Mouse (Mus musculus) ovary, postnatal 36 days (tissue): ENCODE results near the gene Morf4l1.
"Not testable (repeated sequence)": the region's sequence is repeated elsewhere in the genome, so short reads cannot be mapped to it uniquely, and the experiment has no call there.

Experiments used
- DNase-seq: peaks from one replicate; pipeline ENCODE4 v3.0.0; 2022; ENCODE audit warnings: low spot score, mixed read lengths

Gene Morf4l1

DNA sequence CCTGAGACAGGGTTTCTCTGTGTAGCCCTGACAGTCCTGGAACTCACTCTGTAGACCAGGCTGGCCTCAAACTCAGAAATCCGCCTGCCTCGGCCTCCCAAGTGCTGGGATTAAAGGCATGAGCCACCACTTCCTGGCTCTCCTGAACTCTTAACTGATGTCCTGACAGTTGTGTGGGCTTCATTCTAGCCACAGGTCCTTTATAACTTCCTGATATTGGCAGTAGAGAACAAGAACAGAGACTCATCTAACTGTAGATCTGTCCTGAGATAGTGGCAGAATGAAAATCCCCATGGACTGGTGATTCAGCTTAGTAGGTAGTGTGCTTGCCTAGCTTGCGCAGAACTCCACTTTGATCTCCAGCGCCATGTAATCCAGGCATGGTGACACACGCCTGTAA, 53.6 kb downstream of the Morf4l1 start:
- DNase-seq, result not testable (repeated sequence)

DNA sequence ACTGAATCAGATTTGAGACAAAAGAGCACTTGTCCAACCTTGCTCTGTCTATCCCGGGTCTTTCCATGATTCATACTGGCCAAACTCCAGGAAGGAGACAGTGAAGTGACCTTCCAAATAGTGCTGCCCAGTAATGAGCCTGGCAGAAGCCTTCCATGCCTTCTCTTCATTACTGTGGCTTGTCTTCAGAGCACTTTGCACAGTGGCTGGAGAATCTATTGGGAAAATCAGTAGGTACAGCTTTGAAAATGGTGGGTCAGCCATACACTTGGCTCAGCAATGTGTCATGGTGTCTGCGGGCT, 54.0 kb downstream of the Morf4l1 start:
- no peak for DNase-seq

DNA sequence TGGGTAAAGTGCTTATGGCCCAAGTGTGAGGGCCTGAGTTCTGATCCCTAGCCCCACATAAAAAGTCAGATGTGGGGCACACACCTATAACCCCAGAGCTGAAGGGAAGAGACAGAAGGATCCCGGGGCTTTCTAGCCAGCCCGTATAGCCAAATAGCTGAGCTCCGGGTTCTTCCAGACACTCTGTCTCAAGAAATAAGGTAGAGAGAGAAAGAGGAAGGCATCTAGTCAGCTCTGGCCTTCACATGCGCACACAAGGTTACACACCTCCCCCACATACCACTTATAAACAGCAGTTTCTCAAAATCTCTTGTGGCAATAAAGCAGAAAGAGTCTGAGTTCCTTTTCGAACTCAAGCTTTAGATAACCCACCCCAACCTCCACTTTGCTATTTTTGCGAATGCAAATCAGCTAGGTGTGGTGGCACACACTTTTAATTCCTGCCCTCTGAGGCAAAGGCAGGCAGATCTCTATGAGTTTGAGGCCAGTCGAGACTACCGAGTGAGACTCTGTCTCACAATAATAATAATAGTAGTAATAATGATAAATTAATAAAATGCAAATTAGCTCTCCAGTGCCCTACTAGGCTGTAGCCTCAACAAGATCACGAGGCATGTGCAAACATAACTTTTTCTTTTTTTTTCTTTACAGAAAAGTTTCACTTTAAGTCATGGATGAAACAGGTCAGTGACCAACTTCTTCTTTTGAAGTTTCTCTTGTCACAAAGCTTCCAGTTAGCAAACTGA, 54.6 kb downstream of the Morf4l1 start:
- no peak for DNase-seq

DNA sequence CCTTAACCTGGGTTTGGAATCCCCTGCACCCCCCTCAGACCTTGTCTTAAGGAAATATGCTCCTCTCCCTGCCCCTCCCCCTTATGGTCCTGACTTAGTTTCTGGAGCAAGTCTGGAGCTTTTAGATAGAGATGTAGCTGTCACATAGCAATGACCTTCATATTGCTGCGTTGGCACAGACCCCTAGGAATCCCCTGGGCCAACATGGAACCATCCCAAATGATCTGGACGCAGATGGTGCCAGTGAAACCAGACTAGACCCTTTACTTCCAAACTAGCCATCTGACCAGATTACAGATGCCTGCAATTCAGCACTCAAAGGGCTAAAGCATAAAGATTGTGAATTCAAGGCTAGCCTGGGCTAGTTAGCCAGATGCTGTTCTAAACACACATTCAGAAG, 57.9 kb downstream of the Morf4l1 start:
- no peak for DNase-seq

DNA sequence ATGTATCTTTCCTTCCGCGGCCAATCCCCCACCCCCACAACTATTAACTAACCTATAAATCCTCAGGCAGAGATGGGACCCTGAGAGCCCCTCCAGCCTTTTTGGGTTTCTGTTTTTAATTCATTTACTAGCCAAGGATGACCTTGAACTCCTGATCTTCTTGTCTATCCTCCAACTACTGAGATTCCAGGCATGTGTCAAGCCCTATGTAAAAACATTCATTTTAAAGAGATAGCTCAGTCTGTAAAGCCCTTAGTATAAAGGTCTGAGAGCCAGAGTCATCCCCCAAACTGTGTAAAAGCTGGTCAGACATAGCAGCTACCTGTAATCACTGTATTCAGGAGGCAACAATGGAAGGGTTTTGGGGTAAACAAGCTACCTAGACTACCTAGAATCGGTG, 58.7 kb downstream of the Morf4l1 start:
- no peak for DNase-seq

DNA sequence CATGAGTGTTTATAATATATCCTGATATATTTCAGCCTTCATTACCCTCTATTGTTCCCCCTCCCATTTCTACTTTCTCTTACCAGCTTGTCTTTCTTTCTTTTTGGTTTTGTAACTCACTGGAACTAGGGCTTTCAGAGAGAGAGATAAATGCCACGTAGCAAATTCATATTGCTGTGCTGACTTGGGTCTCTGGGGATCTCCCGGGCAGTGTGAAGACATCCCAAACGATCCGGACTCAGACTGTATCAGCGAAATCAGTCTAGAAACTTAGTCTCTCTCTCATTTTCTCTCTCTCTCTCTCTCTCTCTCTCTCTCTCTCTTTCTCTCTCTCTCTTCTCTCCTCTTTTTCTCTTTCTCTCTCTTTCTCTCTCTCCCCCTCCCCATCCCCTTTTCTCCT, 59.2 kb downstream of the Morf4l1 start:
- DNase-seq, result no peak

DNA sequence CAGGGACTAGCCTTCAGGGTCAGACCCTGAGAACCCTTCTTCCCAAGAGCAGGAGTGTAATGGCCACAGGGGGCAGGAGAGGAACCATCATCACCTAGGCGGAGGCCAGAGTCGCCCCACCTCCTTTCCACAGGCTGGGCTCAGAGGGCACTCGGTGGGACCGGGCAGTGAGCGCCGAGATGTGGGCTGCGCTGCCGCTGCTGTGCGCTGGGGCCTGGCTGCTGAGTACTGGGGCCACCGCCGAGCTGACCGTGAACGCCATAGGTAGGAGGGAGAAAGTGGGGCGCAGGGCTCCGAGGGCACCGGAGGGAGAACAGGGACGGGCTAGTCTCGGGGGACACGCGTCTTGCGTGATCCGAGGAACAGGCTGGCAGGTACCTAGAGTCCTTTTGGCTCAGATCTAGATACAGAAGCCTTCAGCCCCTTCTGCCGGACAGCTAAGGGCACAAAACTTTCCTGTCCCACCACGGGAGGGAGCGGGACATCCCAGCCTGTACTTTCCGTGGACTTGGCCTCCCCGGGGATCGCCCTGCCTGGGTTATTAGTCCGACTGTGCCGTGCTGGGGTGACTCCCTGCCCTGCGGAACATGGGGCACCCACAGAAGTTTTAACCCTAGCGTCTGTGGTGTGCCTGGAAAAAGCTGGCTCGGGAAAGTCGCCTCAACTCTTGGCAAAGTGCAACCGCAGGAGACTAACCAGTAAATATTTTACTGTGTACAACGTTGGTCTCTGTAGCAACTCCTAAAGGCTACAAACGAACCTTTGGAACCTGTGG, 60.0 kb downstream of the Morf4l1 start:
- peak; percentile 74 for DNase-seq

DNA sequence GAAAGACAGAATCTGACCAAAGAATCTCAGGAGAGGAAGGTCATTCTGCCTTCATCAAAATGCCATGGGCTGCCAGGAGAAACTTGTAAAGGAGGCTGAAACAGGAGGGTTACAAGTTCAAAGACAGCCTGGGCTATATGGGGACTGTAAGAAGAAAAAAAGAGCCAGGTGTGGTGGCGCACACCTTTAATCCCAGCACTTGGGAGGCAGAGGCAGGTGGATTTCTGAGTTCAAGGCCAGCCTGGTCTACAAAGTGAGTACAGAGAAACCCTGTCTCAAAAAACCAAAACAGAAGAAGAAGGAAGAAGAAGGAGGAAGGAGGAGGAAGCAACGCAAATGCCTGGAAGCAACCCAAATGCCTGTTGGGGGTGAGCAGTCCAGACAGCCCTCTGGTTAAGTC, 60.7 kb downstream of the Morf4l1 start, which contains the start of gene Ctsh:
Gene Ctsh, plus strand, starts transcription at position 301 of the 400 bp plus-strand sequence.
- DNase-seq, result no peak

DNA sequence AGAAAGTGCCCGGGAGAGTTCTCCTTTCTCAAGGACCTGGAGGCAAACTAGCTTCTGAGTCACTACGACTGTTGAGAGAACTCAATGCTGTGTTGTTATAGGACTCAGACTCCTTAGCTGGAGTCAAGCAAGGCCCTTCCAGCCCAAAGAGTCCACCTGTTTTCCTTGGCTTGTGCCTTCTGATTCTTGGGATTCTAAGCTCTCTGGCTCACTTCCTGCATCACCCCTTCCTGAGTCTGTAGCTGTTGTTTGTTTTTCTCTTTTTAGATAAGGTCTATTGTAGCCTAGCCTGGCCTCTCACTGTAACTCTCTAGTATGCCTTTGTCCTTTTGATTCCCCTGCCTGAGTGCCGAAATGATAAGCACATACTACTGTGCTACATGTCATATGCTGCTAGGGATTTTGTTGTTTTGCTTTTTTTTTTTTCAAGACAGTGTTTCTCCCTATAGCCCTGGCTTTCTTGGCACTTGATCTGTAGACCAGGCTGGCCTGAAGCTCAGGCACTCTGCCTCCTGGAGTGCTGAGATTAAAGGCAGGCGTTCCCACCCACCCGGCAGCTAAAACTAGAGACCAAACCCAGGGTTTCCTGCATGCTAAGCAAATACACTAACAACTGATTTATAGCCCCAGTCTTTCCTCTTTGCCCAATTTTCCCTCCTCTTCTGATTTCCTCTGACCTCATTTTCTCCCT, 66.5 kb downstream of the Morf4l1 start:
- DNase-seq, result no peak

DNA sequence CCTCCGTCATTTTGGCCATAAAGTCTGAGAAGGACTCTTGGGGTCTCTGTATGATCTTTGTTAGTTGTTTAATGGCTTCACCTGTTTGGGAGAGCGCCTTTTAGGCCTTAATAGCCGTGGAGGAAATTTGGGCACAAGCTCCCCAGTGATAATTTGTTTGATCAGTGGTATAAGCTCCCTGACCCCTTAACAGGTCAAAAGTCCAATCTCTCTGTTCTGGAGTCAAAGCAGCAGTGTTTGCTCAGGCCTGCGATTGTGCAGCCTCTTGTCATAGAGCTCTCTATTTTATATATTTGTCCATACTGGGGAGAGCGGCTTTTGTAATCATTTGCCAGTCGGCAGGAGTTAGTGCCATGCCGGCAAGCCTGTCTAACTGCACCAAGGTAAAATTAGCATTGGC, 69.4 kb downstream of the Morf4l1 start:
- DNase-seq, result no peak

DNA sequence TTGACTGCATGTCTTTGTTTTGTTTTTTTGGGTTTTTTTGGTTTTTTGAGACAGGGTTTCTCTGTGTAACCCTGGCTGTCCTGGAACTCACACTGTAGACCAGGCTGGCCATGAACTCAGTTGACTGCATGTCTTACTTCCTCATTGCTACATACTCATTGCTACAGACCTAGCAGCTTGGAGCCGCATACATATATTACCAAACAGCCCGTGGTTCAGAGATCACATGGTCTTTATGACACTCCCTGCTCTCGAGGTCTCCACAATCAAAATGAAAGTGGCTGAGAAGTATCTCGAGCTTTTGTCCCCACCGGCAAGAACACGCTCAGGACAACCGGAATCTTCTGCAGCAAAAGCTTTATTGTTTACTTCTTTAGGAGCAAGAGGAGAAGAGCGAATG, 71.7 kb downstream of the Morf4l1 start:
- not testable (repeated sequence) for DNase-seq
